Mouse (Mus musculus): ENCODE data around the gene Rpl13a. TPM values are rescaled to one million over a fixed set of nuclear protein-coding genes. Genes with fewer than 3 reads are reported as not detected.
A peak's percentile ranks its signal among the peaks of the same experiment; 100 is the strongest.

Gene Rpl13a
- polyA plus RNA-seq, 1 experiment from 2014 or later, result 1,253 TPM

GRCm38 (mm10) chr7:45135993-45136567 is 7.5 kb upstream of the Rpl13a start, which contains the start of the genes Gm45713 and Flt3l:
Gene Gm45713, minus strand, starts transcription at chr7:45136231.
Gene Flt3l, minus strand, starts transcription at chr7:45136432.
- 4% methylated on average over 29 of the region's 29 CpGs for WGBS
- H3K36me3 ChIP-seq (ENCODE audit: control insufficient read depth, insufficient read depth, low read length), result no peaks in the 10 kb centered on the region
- ATAC-seq (peak; percentile 90), DNase-seq (ENCODE audit: low spot score) (peak; percentile 89)
- H3K9me3 ChIP-seq (replicated peaks; ENCODE audit: control insufficient read depth, low read length), result peaks cover 3% of the 10 kb centered on the region; the same call in 1 of the 2 replicates
- 0 out of 2 replicates have a peak, but pooled peaks cover 3% of the 10 kb centered on the region for H3K4me1 ChIP-seq (ENCODE audit: control insufficient read depth, insufficient read depth, low read length)
- peak within 1 kb of the TSS; percentile 61 for H3K4me2 ChIP-seq (ENCODE audit: low read length)
- no peaks in the 10 kb centered on the region for H3K27me3 ChIP-seq (replicated peaks; ENCODE audit: control insufficient read depth, insufficient read depth, low read length)
- H3K4me3 ChIP-seq (ENCODE audit: low read depth, low read length), result peak within 1 kb of the TSS; percentile 36
- H3K27ac ChIP-seq (ENCODE audit: low read depth, low read length), result no peak within 1 kb of the TSS
- peak within 1 kb of the TSS; percentile 62 for H3K9ac ChIP-seq (ENCODE audit: low read length)

- DNase-seq (ENCODE audit: low spot score) (no peak), ATAC-seq (no peak)
- Histone ChIP-seq H3K27ac (ENCODE audit: low read depth, low read length) (no peak overlapping the region), H3K4me1 (ENCODE audit: control insufficient read depth, insufficient read depth, low read length) (0 out of 2 replicates have a peak, but pooled peaks cover 3% of the 10 kb centered on the region), H3K36me3 (ENCODE audit: control insufficient read depth, insufficient read depth, low read length) (no peaks in the 10 kb centered on the region), H3K4me2 (ENCODE audit: low read length) (peak overlapping the region; percentile 61), H3K4me3 (ENCODE audit: low read depth, low read length) (no peak overlapping the region), H3K27me3 (replicated peaks; ENCODE audit: control insufficient read depth, insufficient read depth, low read length) (no peaks in the 10 kb centered on the region), H3K9ac (ENCODE audit: low read length) (no peak overlapping the region), H3K9me3 (replicated peaks; ENCODE audit: control insufficient read depth, low read length) (peaks cover 3% of the 10 kb centered on the region; the same call in 1 of the 2 replicates)
- 73% methylated on average over 3 of the region's 3 CpGs for WGBS
Measured at GRCm38 (mm10) chr7:45135370-45135769, 6.8 kb upstream of the Rpl13a start.

GRCm38 (mm10) chr7:45134544-45135026 is 6.0 kb upstream of the Rpl13a start:
- ATAC-seq, result no peak
- WGBS, result 13% methylated on average over 12 of the region's 12 CpGs
- Histone ChIP-seq H3K4me2 (ENCODE audit: low read length) (no peak overlapping the region), H3K27me3 (replicated peaks; ENCODE audit: control insufficient read depth, insufficient read depth, low read length) (no peaks in the 10 kb centered on the region), H3K9ac (ENCODE audit: low read length) (no peak overlapping the region), H3K4me3 (ENCODE audit: low read depth, low read length) (no peak overlapping the region), H3K36me3 (ENCODE audit: control insufficient read depth, insufficient read depth, low read length) (no peaks in the 10 kb centered on the region), H3K9me3 (replicated peaks; ENCODE audit: control insufficient read depth, low read length) (peaks cover 3% of the 10 kb centered on the region; the same call in 1 of the 2 replicates), H3K4me1 (ENCODE audit: control insufficient read depth, insufficient read depth, low read length) (0 out of 2 replicates have a peak, but pooled peaks cover 3% of the 10 kb centered on the region), H3K27ac (ENCODE audit: low read depth, low read length) (no peak overlapping the region)
- DNase-seq (ENCODE audit: low spot score), result no peak

- Histone ChIP-seq H3K9me3 (replicated peaks; ENCODE audit: control insufficient read depth, low read length) (peaks cover 3% of the 10 kb centered on the region; the same call in 1 of the 2 replicates), H3K4me1 (ENCODE audit: control insufficient read depth, insufficient read depth, low read length) (peaks cover 3% of the 10 kb centered on the region; the same call in 1 of the 2 replicates), H3K27ac (ENCODE audit: low read depth, low read length) (no peak overlapping the region), H3K4me2 (ENCODE audit: low read length) (no peak overlapping the region), H3K27me3 (replicated peaks; ENCODE audit: control insufficient read depth, insufficient read depth, low read length) (no peaks in the 10 kb centered on the region), H3K4me3 (ENCODE audit: low read depth, low read length) (no peak overlapping the region), H3K9ac (ENCODE audit: low read length) (no peak overlapping the region), H3K36me3 (ENCODE audit: control insufficient read depth, insufficient read depth, low read length) (no peaks in the 10 kb centered on the region)
- ATAC-seq (no peak), DNase-seq (ENCODE audit: low spot score) (no peak)
- WGBS, result 75% methylated on average over 8 of the region's 8 CpGs
Measured at GRCm38 (mm10) chr7:45133446-45134159, 5.0 kb upstream of the Rpl13a start.

GRCm38 (mm10) chr7:45131850-45132249 is 3.3 kb upstream of the Rpl13a start:
- Histone ChIP-seq H3K9ac (ENCODE audit: low read length) (no peak overlapping the region), H3K27ac (ENCODE audit: low read depth, low read length) (no peak overlapping the region), H3K4me3 (ENCODE audit: low read depth, low read length) (no peak overlapping the region), H3K36me3 (ENCODE audit: control insufficient read depth, insufficient read depth, low read length) (peaks cover 7% of the 10 kb centered on the region), H3K27me3 (replicated peaks; ENCODE audit: control insufficient read depth, insufficient read depth, low read length) (no peaks in the 10 kb centered on the region), H3K4me2 (ENCODE audit: low read length) (no peak overlapping the region), H3K4me1 (ENCODE audit: control insufficient read depth, insufficient read depth, low read length) (peaks cover 8% of the 10 kb centered on the region; the same call in 1 of the 2 replicates), H3K9me3 (replicated peaks; ENCODE audit: control insufficient read depth, low read length) (peaks cover 3% of the 10 kb centered on the region; the same call in 1 of the 2 replicates)
- 76% methylated on average over 11 of the region's 11 CpGs for WGBS
- ATAC-seq, result no peak
- DNase-seq (ENCODE audit: low spot score), result no peak

GRCm38 (mm10) chr7:45129776-45130512 is 1.4 kb upstream of the Rpl13a start:
- H3K27me3 ChIP-seq (replicated peaks; ENCODE audit: control insufficient read depth, insufficient read depth, low read length), result no peaks in the 10 kb centered on the region
- H3K4me1 ChIP-seq (ENCODE audit: control insufficient read depth, insufficient read depth, low read length), result peaks cover 7% of the 10 kb centered on the region; the same call in 1 of the 2 replicates
- no peak for DNase-seq (ENCODE audit: low spot score)
- peaks cover 26% of the 10 kb centered on the region for H3K36me3 ChIP-seq (ENCODE audit: control insufficient read depth, insufficient read depth, low read length)
- peak overlapping the region; percentile 81; the same call in 1 of the 2 replicates for H3K9ac ChIP-seq (ENCODE audit: low read length)
- H3K27ac ChIP-seq (ENCODE audit: low read depth, low read length), result no peak overlapping the region; the same call in 1 of the 2 replicates
- peak overlapping the region; percentile 97 for H3K4me3 ChIP-seq (ENCODE audit: low read depth, low read length)
- H3K9me3 ChIP-seq (replicated peaks; ENCODE audit: control insufficient read depth, low read length), result peaks cover 3% of the 10 kb centered on the region; the same call in 1 of the 2 replicates
- peak overlapping the region; percentile 75 for H3K4me2 ChIP-seq (ENCODE audit: low read length)
- no peak for ATAC-seq
- 65% methylated on average over 15 of the region's 15 CpGs for WGBS

- Histone ChIP-seq H3K4me1 (ENCODE audit: control insufficient read depth, insufficient read depth, low read length) (peaks cover 7% of the 10 kb centered on the region; the same call in 1 of the 2 replicates), H3K27me3 (replicated peaks; ENCODE audit: control insufficient read depth, insufficient read depth, low read length) (no peaks in the 10 kb centered on the region), H3K4me3 (ENCODE audit: low read depth, low read length) (peak overlapping the region; percentile 97), H3K36me3 (ENCODE audit: control insufficient read depth, insufficient read depth, low read length) (peaks cover 29% of the 10 kb centered on the region), H3K9me3 (replicated peaks; ENCODE audit: control insufficient read depth, low read length) (peaks cover 3% of the 10 kb centered on the region; the same call in 1 of the 2 replicates), H3K27ac (ENCODE audit: low read depth, low read length) (peak overlapping the region; percentile 94), H3K4me2 (ENCODE audit: low read length) (peak overlapping the region; percentile 75), H3K9ac (ENCODE audit: low read length) (peak overlapping the region; percentile 81)
- no peak for DNase-seq (ENCODE audit: low spot score)
- WGBS, result under 1% methylated on average over 17 of the region's 17 CpGs
- ATAC-seq, result no peak
Measured at GRCm38 (mm10) chr7:45129318-45129717, 757 bp upstream of the Rpl13a start.

- Histone ChIP-seq H3K9ac (ENCODE audit: low read length) (peak overlapping the region; percentile 100), H3K4me2 (ENCODE audit: low read length) (peak overlapping the region; percentile 94), H3K4me1 (ENCODE audit: control insufficient read depth, insufficient read depth, low read length) (peaks cover 14% of the 10 kb centered on the region; the same call in 1 of the 2 replicates), H3K4me3 (ENCODE audit: low read depth, low read length) (peak overlapping the region; percentile 97), H3K9me3 (replicated peaks; ENCODE audit: control insufficient read depth, low read length) (no peaks in the 10 kb centered on the region), H3K27me3 (replicated peaks; ENCODE audit: control insufficient read depth, insufficient read depth, low read length) (no peaks in the 10 kb centered on the region), H3K27ac (ENCODE audit: low read depth, low read length) (peak overlapping the region; percentile 94), H3K36me3 (ENCODE audit: control insufficient read depth, insufficient read depth, low read length) (peaks cover 34% of the 10 kb centered on the region)
- 2% methylated on average over 6 of the region's 6 CpGs for WGBS
- no peak for DNase-seq (ENCODE audit: low spot score)
- ATAC-seq, result no peak
Measured at GRCm38 (mm10) chr7:45127700-45128224, 799 bp downstream of the Rpl13a start.
